Mouse (Mus musculus): ENCODE results near the gene Narfl. TPM values are rescaled to one million over a fixed set of nuclear protein-coding genes. Genes with fewer than 3 reads are reported as not detected.
A peak's percentile ranks its signal among the peaks of the same experiment; 100 is the strongest.

Gene Narfl
- total RNA-seq, 2 experiments from 2014 or later: 25.7 to 26.9 TPM

DNA sequence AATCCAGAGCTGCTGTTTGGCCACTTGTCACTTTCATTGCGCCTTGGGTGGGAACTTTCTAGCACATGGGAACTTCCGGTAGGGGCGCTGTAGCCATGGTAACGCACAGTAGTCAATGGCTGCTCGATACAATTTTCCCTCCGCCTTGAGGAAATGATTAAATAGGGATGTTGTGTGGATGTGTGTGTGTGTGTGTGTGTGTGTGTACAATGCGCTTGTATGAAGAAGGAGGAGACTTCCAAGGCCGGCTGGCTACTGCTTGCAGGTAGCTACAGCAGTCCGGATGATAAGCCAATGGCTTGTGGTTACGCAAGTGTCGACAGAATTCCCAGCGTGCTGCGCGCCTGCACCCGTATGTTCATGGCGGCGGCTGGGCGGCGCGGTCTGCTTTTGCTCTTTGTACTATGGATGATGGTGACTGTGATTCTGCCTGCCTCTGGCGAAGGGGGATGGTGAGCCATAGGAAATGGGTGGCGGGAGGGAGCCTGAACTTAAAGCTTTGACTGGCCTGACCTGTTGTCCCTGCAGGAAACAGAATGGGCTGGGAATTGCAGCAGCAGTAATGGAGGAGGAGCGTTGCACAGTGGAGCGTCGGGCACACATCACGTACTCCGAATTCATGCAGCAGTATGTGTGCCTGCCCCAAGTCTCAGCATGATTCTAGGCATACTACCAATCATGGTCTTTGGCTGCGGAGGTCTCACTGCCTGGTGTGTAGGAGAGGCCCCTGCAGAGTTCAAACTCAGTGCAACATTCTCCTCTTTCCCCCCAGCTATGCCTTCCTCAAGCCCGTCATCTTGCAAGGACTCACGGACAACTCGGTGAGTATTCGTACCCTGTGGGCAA, 55.4 kb downstream of the Narfl start, which contains the start of gene Jmjd8:
Gene Jmjd8 (plus strand): TSS at position 156 of the 846 bp plus-strand sequence.
- DNase-seq (ENCODE audit: low spot score in 2 of 2): peak; percentile 75 to 83

- no peak for DNase-seq (ENCODE audit: low spot score in 2 of 2)
These were observed 56.0 kb downstream of the Narfl start for GRCm38 (mm10) chr17:25829558-25830017.

GRCm38 (mm10) chr17:25830200-25830753, 56.7 kb downstream of the Narfl start:
- no peak for DNase-seq (ENCODE audit: low spot score in 2 of 2)

GRCm38 (mm10) chr17:25830806-25831431, 57.3 kb downstream of the Narfl start:
- DNase-seq (ENCODE audit: low spot score in 2 of 2): no peak

GRCm38 (mm10) chr17:25831451-25832281, 58.1 kb downstream of the Narfl start:
- DNase-seq (ENCODE audit: low spot score in 2 of 2): peak in 1 of 2 experiments; percentile 48

DNA sequence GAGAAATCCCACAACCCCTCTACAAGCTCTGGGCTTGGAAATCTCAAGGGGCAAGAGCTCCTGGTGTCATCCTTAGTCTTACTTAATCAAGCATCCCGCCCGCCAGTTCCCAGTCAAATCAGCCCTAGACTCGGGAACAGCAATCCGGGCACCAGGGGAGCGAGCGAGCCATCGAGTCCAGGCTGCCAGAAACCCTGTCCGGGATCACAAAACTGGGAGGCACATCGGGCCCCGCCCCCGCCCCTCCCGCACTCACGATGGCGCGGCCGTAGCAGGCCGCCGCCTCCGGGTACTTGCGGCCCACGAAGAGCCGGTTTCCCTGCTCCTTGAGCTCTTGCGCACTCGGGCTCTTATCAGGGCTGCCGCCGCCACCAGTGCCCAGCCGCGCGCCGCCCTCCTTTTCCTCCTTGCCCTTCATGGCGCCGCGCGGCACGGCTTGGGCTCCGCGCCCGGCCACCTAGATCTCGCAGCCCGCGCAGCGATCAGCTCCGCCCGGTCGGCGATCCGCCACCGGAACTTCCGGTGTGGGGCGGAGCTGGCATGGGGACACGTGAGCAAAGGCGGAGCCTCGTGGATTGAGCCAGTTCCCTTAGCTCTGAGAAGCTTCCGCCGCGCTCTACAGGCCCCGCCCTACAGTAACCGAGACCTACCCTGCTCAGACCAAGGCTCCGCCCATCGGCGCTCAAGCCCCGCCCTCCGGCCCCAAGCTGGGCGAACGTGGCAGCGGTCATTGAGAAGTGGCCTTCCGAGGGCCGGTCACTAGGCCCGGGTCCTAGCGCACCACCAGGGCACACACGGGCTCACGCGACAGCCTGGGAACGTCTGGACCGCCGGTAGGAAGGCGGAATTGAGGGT, 59.1 kb downstream of the Narfl start:
- DNase-seq (ENCODE audit: low spot score in 2 of 2): peak; percentile 99

Small RNA genes within 50 kb of the gene (microRNA-seq; reads per million reads assigned to microRNA genes)
- gene Gm25083 (0 reads per million in 2 experiments), gene Mir3082 (2.0 to 3.3 reads per million in 2 experiments), gene Mir6966 (0.59 to 2.7 reads per million in 2 experiments)

Other genes starting within 250 kb of the Narfl start
- 10 to 100 TPM; 62.7 to 66.3 TPM for gene Sox8, start 203.1 kb upstream of the Narfl start, total RNA-seq (2021)
- 10 to 100 TPM; 23.1 to 26.4 TPM for gene Lmf1, start 194.7 kb upstream of the Narfl start, total RNA-seq (2021)
- 10 to 100 TPM; 55.4 to 57.2 TPM for gene Gng13, start 56.6 kb upstream of the Narfl start, total RNA-seq (2021)
- gene Chtf18, start 46.4 kb upstream of the Narfl start, total RNA-seq (2021): 1 to 10 TPM; 2.6 to 3.6 TPM
- 10 to 100 TPM; 27.0 to 30.0 TPM for gene Rpusd1, start 46.1 kb upstream of the Narfl start, total RNA-seq (2021)
- gene Mslnl, start 37.7 kb upstream of the Narfl start, total RNA-seq (2021): not detected
- 1 to 10 TPM; 1.8 to 2.6 TPM for gene Msln, start 19.4 kb upstream of the Narfl start, total RNA-seq (2021)
- gene Haghl, start 11.9 kb downstream of the Narfl start, total RNA-seq (2021): 100 to 1,000 TPM; 140 to 157 TPM
- under 1 TPM; 0.23 to 0.33 TPM for gene Ccdc78, start 12.8 kb downstream of the Narfl start, total RNA-seq (2021)
- gene Fam173a, start 19.1 kb downstream of the Narfl start, total RNA-seq (2021): 10 to 100 TPM; 69.2 to 80.1 TPM
- not detected for gene AC134908.4, start 21.9 kb downstream of the Narfl start, total RNA-seq (2021)
- gene Metrn, start 23.4 kb downstream of the Narfl start, total RNA-seq (2021): 10 to 100 TPM; 51.2 to 65.8 TPM
- gene Fbxl16, start 35.3 kb downstream of the Narfl start, total RNA-seq (2021): 100 to 1,000 TPM; 272 to 292 TPM
- gene Wdr24, start 49.9 kb downstream of the Narfl start, total RNA-seq (2021): 10 to 100 TPM; 21.0 to 24.1 TPM
- gene Jmjd8, start 55.1 kb downstream of the Narfl start, total RNA-seq (2021): 10 to 100 TPM; 55.4 to 56.9 TPM
- gene Stub1, start 59.6 kb downstream of the Narfl start, total RNA-seq (2021): 100 to 1,000 TPM; 168 to 169 TPM
- gene Rhbdl1, start 63.5 kb downstream of the Narfl start, total RNA-seq (2021): 10 to 100 TPM; 80.6 to 99.3 TPM
- gene Gm20683, start 68.0 kb downstream of the Narfl start, total RNA-seq (2021): 10 to 100 TPM; 30.9 to 36.3 TPM
- 10 to 100 TPM; 80.3 to 94.8 TPM for gene Rhot2, start 71.1 kb downstream of the Narfl start, total RNA-seq (2021)
- 10 to 100 TPM; 25.4 to 37.8 TPM for gene Wdr90, start 87.7 kb downstream of the Narfl start, total RNA-seq (2021)
- gene Mcrip2, start 95.0 kb downstream of the Narfl start, total RNA-seq (2021): 10 to 100 TPM; 30.6 to 32.6 TPM
- 10 to 100 TPM; 31.7 to 32.7 TPM for gene Mettl26, start 101.3 kb downstream of the Narfl start, total RNA-seq (2021)
- 1 to 10 TPM; 1.1 to 1.4 TPM for gene Wfikkn1, start 107.1 kb downstream of the Narfl start, total RNA-seq (2021)
- gene Rab40c, start 146.0 kb downstream of the Narfl start, total RNA-seq (2021): 10 to 100 TPM; 41.9 to 49.9 TPM
- 100 to 1,000 TPM; 144 to 149 TPM for gene Pigq, start 171.2 kb downstream of the Narfl start, total RNA-seq (2021)
- not detected for gene Nhlrc4, start 171.2 kb downstream of the Narfl start, total RNA-seq (2021)
- not detected for gene A930017K11Rik, start 178.8 kb downstream of the Narfl start, total RNA-seq (2021)
- gene Capn15, start 212.0 kb downstream of the Narfl start, total RNA-seq (2021): 10 to 100 TPM; 38.2 to 50.8 TPM

Measured in layer of hippocampus, postnatal 10 days (tissue).